Mouse (Mus musculus) layer of hippocampus, postnatal 14 days (tissue): Measurements from ENCODE around the gene Nap1l3. TPM values are rescaled to one million over a fixed set of nuclear protein-coding genes. Genes with fewer than 3 reads are reported as not detected.

Experiments
- DNase-seq, 2 experiments: peaks; one replicate each; pipeline ENCODE4 v3.0.0; 2021 to 2022; ENCODE audit warnings: low spot score in 2 of 2, mixed read lengths in 1 of 2
- long read RNA-seq, 2 experiments: library from polyadenylated mRNA; stranded (forward); transcript quantifications; one replicate each; pipeline ENCODE4 v2.0.0; 2021
- total RNA-seq, 2 experiments: library from RNA; stranded (reverse); gene quantifications; 2 replicates each; pipeline ENCODE4 v1.2.3; 2021

Nap1l3 gene
- total RNA-seq, result 10 to 100 TPM; 42.1 to 47.6 TPM
- long read RNA-seq, experiment 1, transcript Nap1l3-201 (1 exons, 2,837 nt), result major isoform, 41 of 41 reads
- long read RNA-seq, experiment 1, partial matches to known transcripts, result 0 of 41 reads
- long read RNA-seq, experiment 1, other reads (novel, unspliced or antisense), result 0 of 41 reads
- long read RNA-seq, experiment 2, transcript Nap1l3-201 (1 exons, 2,837 nt), result major isoform, 58 of 58 reads
- long read RNA-seq, experiment 2, partial matches to known transcripts, result 0 of 58 reads
- long read RNA-seq, experiment 2, other reads (novel, unspliced or antisense), result 0 of 58 reads

DNA sequence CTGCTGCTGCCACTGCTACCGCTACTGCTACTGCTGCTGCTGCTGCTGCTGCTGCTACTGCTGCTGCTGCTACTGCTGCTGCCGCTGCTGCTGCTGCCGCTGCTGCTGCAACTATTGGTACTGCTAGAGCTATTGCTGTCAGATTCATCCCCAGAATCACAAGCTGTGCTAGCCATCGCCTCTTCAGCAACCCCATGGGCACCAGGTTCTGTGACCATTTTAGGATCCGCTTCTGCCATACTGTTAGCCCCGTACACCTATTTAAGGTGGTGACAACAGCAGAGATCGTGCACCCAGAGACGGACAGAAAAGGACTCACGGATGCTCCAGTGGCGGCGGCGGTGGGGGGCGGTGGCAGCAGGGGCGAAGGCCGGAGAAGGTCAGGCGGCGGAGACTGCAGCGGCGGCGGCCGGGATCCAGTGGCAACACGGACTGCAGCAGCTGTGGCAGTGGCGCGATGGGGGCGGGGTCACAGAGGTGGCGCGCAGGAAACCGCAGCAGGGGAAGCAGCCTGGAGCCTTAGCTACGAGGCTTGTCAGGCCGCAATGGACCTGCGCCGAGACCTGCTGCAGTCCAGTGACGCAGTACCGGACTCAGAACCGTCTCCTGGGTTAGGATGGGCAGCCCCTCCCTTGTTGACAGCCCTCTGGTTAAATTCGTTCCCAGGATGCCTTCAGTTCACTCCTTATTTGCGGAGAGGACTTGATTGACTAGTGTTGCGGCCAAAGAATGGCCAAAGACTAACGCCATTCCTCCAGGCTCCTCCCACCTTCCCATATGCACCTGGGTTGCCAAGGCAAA, at the start of gene Nap1l3:
Gene Nap1l3 (minus strand): TSS at position 621 of the 801 bp plus-strand sequence.
- peak; percentile 64 to 87 for DNase-seq

GRCm38 (mm10) chrX:122397652-122398051, 451 bp upstream of the Nap1l3 start:
- DNase-seq, result no peak
